Mouse (Mus musculus) MEL-GATA-1-ER (cell line): Measurements from ENCODE around the gene Slc9a3r1.

Experiments
- DNase-seq: peaks from one replicate; pipeline ENCODE4 v3.0.0-alpha.2; 2012; ENCODE audit warnings: low read depth; ENCODE audit errors: extremely low read depth

Gene Slc9a3r1

GRCm38 (mm10) chr11:115162832-115163480 lies at the start of gene Slc9a3r1:
Gene Slc9a3r1, plus strand, starts transcription at chr11:115163341.
- peak; percentile 92 for DNase-seq

- DNase-seq, result no peak
Measured at GRCm38 (mm10) chr11:115119409-115119808, 43.7 kb upstream of the Slc9a3r1 start.

GRCm38 (mm10) chr11:115128483-115128882 lies 34.7 kb upstream of the Slc9a3r1 start:
- no peak for DNase-seq

GRCm38 (mm10) chr11:115129508-115130126 lies 33.5 kb upstream of the Slc9a3r1 start:
- DNase-seq, result no peak

GRCm38 (mm10) chr11:115131768-115132381 lies 31.3 kb upstream of the Slc9a3r1 start:
- no peak for DNase-seq

GRCm38 (mm10) chr11:115133800-115134199 lies 29.3 kb upstream of the Slc9a3r1 start, which contains the start of gene Cd300lf:
Gene Cd300lf, minus strand, starts transcription at chr11:115133992.
- DNase-seq, result peak; percentile 89

GRCm38 (mm10) chr11:115138597-115139262 lies 24.4 kb upstream of the Slc9a3r1 start:
- no peak for DNase-seq

GRCm38 (mm10) chr11:115141970-115142369 lies 21.2 kb upstream of the Slc9a3r1 start:
- no peak for DNase-seq

- no peak for DNase-seq
Measured at GRCm38 (mm10) chr11:115147813-115148212, 15.3 kb upstream of the Slc9a3r1 start.

GRCm38 (mm10) chr11:115150741-115151254 lies 12.3 kb upstream of the Slc9a3r1 start:
- no peak for DNase-seq

- DNase-seq, result peak; percentile 73
Measured at GRCm38 (mm10) chr11:115151755-115152429, 11.2 kb upstream of the Slc9a3r1 start.

- no peak for DNase-seq
Measured at GRCm38 (mm10) chr11:115153088-115153487, 10.1 kb upstream of the Slc9a3r1 start.

GRCm38 (mm10) chr11:115153699-115154292 lies 9.3 kb upstream of the Slc9a3r1 start:
- DNase-seq, result peak; percentile 86

GRCm38 (mm10) chr11:115155053-115155634 lies 8.0 kb upstream of the Slc9a3r1 start:
- DNase-seq, result no peak

GRCm38 (mm10) chr11:115157933-115158719 lies 5.0 kb upstream of the Slc9a3r1 start:
- DNase-seq, result no peak

- no peak for DNase-seq
Measured at GRCm38 (mm10) chr11:115160016-115160797, 2.9 kb upstream of the Slc9a3r1 start.

- DNase-seq, result no peak
Measured at GRCm38 (mm10) chr11:115160883-115161577, 2.1 kb upstream of the Slc9a3r1 start.

GRCm38 (mm10) chr11:115161578-115162204 lies 1.4 kb upstream of the Slc9a3r1 start:
- DNase-seq, result peak; percentile 90
